Mouse (Mus musculus) liver, embryonic 15.5 days (tissue): ENCODE data around the gene Slc35f6. TPM values are rescaled to one million over a fixed set of nuclear protein-coding genes. Genes with fewer than 3 reads are reported as not detected.

Experiments used
- ATAC-seq: fragments of 200-750 bp; cut with Nextera tagmentation; 2 replicates; pipeline ENCODE4 v1.8.0; 2017; ENCODE audit warnings: moderate number of reproducible peaks, mild to moderate bottlenecking, moderate library complexity; ENCODE audit not compliant: insufficient read depth
- H3K27ac ChIP-seq: fragments of 300-500 bp; sonication (generic); replicated peaks from 2 replicates; pipeline ENCODE4 v1.5.1; 2015; ENCODE audit warnings: mild to moderate bottlenecking, inconsistent platforms
- H3K27me3 ChIP-seq: fragments of 300-500 bp; sonication (generic); 2 replicates; pipeline ENCODE4 v1.6.1; 2015; ENCODE audit warnings: mild to moderate bottlenecking, inconsistent platforms
- H3K36me3 ChIP-seq: fragments of 300-500 bp; sonication (generic); replicated peaks from 2 replicates; pipeline ENCODE4 v1.6.1; 2015; ENCODE audit warnings: moderate library complexity, mild to moderate bottlenecking, inconsistent platforms
- H3K4me1 ChIP-seq: fragments of 300-500 bp; sonication (generic); replicated peaks from 2 replicates; pipeline ENCODE4 v1.6.1; 2015; ENCODE audit warnings: inconsistent platforms
- H3K4me2 ChIP-seq: fragments of 300-500 bp; sonication (generic); 2 replicates; pipeline ENCODE4 v1.6.1; 2015; ENCODE audit warnings: moderate library complexity, mild to moderate bottlenecking, inconsistent platforms
- H3K4me3 ChIP-seq: fragments of 300-500 bp; sonication (generic); replicated peaks from 2 replicates; pipeline ENCODE4 v1.5.1; 2015; ENCODE audit warnings: mild to moderate bottlenecking, inconsistent platforms
- H3K9ac ChIP-seq: fragments of 300-500 bp; sonication (generic); 2 replicates; pipeline ENCODE4 v1.6.1; 2015; ENCODE audit warnings: moderate library complexity, mild to moderate bottlenecking, inconsistent platforms
- H3K9me3 ChIP-seq: fragments of 300-500 bp; sonication (generic); replicated peaks from 2 replicates; pipeline ENCODE4 v1.6.1; 2016; ENCODE audit warnings: inconsistent platforms
- WGBS: fragments of 180-500 bp; shearing (Covaris S2); methylation state at CpG from one replicate; pipeline ENCODE4 v1.1.7; 2015; ENCODE audit warnings: mixed read lengths; ENCODE audit not compliant: insufficient replicate concordance; 5-methylcytosine and 5-hydroxymethylcytosine counted together
- polyA plus RNA-seq: library from polyadenylated mRNA; unstranded; fragments of >200 nt; fragmentation: Nextera tagmentation; extraction: Ambion mirVana; gene quantifications from 2 replicates; pipeline ENCODE4 v1.2.1, GENCODE M21; 2015

Gene Slc35f6
- polyA plus RNA-seq, 1 experiment from 2014 or later, result 10.7 TPM

DNA sequence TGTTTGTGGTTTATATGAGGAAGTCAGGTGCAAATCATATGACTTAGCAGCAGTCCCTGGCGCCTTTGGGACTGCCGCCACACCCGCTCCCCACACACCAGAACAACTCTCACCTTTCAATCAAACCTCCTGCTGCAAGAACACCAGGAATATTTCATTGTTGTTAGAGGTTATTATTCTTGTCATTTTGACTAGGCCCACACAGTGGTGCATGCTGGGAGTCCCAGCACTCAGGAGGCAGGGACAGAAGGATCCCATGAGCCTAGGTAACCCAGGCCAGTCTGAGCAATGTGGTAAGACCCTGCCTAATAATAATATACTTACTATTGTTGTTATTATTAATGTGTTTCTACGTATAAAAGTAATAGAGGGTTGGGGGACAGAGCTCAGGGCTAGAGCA lies 35.2 kb upstream of the Slc35f6 start:
- 56% methylated on average over 4 of the region's 4 CpGs for WGBS
- Histone ChIP-seq H3K4me3 (no peak overlapping the region), H3K36me3 (no peaks in the 10 kb centered on the region), H3K27ac (no peak overlapping the region), H3K27me3 (no peaks in the 10 kb centered on the region), H3K4me1 (peaks cover 13% of the 10 kb centered on the region), H3K4me2 (no peak overlapping the region), H3K9me3 (no peaks in the 10 kb centered on the region), H3K9ac (no peak overlapping the region)
- ATAC-seq, result no peak

GRCm38 (mm10) chr5:30613242-30613641 lies 34.5 kb upstream of the Slc35f6 start:
- H3K4me3 ChIP-seq, result no peak overlapping the region
- no peak for ATAC-seq
- no peak overlapping the region for H3K27ac ChIP-seq
- H3K9me3 ChIP-seq, result no peaks in the 10 kb centered on the region
- no peak overlapping the region for H3K9ac ChIP-seq
- 58% methylated on average over 8 of the region's 8 CpGs for WGBS
- no peaks in the 10 kb centered on the region for H3K36me3 ChIP-seq
- peaks cover 20% of the 10 kb centered on the region for H3K4me1 ChIP-seq
- no peaks in the 10 kb centered on the region for H3K27me3 ChIP-seq
- H3K4me2 ChIP-seq, result no peak overlapping the region

- no peak overlapping the region for H3K9ac ChIP-seq
- H3K4me1 ChIP-seq, result peaks cover 23% of the 10 kb centered on the region
- no peaks in the 10 kb centered on the region for H3K36me3 ChIP-seq
- no peak overlapping the region for H3K27ac ChIP-seq
- no peaks in the 10 kb centered on the region for H3K9me3 ChIP-seq
- peaks cover 3% of the 10 kb centered on the region for H3K27me3 ChIP-seq
- peak; percentile 36; the same call in 1 of the 2 replicates for ATAC-seq
- H3K4me2 ChIP-seq, result no peak overlapping the region
- 33% methylated on average over 1 of the region's 1 CpGs for WGBS
- no peak overlapping the region for H3K4me3 ChIP-seq
Measured at GRCm38 (mm10) chr5:30614221-30614620, 33.5 kb upstream of the Slc35f6 start.

GRCm38 (mm10) chr5:30615416-30615815 lies 32.3 kb upstream of the Slc35f6 start:
- Histone ChIP-seq H3K4me2 (peak overlapping the region; percentile 33; the same call in 1 of the 2 replicates), H3K4me1 (peaks cover 23% of the 10 kb centered on the region), H3K27ac (no peak overlapping the region), H3K27me3 (peaks cover 11% of the 10 kb centered on the region), H3K9ac (no peak overlapping the region), H3K9me3 (no peaks in the 10 kb centered on the region), H3K4me3 (no peak overlapping the region), H3K36me3 (no peaks in the 10 kb centered on the region)
- peak; percentile 53 for ATAC-seq
- WGBS, result 41% methylated on average over 6 of the region's 6 CpGs

GRCm38 (mm10) chr5:30615819-30616218 lies 31.9 kb upstream of the Slc35f6 start:
- 58% methylated on average over 4 of the region's 4 CpGs for WGBS

GRCm38 (mm10) chr5:30616644-30617043 lies 31.1 kb upstream of the Slc35f6 start:
- ATAC-seq, result no peak
- peaks cover 23% of the 10 kb centered on the region for H3K27me3 ChIP-seq
- peaks cover 23% of the 10 kb centered on the region for H3K4me1 ChIP-seq
- H3K36me3 ChIP-seq, result no peaks in the 10 kb centered on the region
- WGBS, result 18% methylated on average over 3 of the region's 3 CpGs
- no peak overlapping the region for H3K4me2 ChIP-seq
- H3K27ac ChIP-seq, result no peak overlapping the region
- H3K9ac ChIP-seq, result no peak overlapping the region
- H3K4me3 ChIP-seq, result no peak overlapping the region
- H3K9me3 ChIP-seq, result no peaks in the 10 kb centered on the region

More at GRCm38 (mm10) chr5:30615819-30616218, 31.9 kb upstream of the Slc35f6 start:
- H3K36me3 ChIP-seq, result no peaks in the 10 kb centered on the region
- no peaks in the 10 kb centered on the region for H3K9me3 ChIP-seq
- H3K4me3 ChIP-seq, result no peak overlapping the region
- no peak overlapping the region for H3K27ac ChIP-seq
- peaks cover 15% of the 10 kb centered on the region for H3K27me3 ChIP-seq
- H3K9ac ChIP-seq, result no peak overlapping the region
- H3K4me2 ChIP-seq, result no peak overlapping the region
- H3K4me1 ChIP-seq, result peaks cover 23% of the 10 kb centered on the region
- ATAC-seq, result no peak

GRCm38 (mm10) chr5:30617357-30617756 lies 30.4 kb upstream of the Slc35f6 start:
- no peak for ATAC-seq
- H3K36me3 ChIP-seq, result no peaks in the 10 kb centered on the region
- peaks cover 30% of the 10 kb centered on the region for H3K27me3 ChIP-seq
- 0 out of 2 replicates have a peak overlapping the region, but pooled peaks have one; percentile 4 for H3K4me2 ChIP-seq
- no peak overlapping the region for H3K4me3 ChIP-seq
- 9% methylated on average over 3 of the region's 3 CpGs for WGBS
- H3K4me1 ChIP-seq, result peaks cover 29% of the 10 kb centered on the region
- no peak overlapping the region for H3K27ac ChIP-seq
- no peak overlapping the region for H3K9ac ChIP-seq
- H3K9me3 ChIP-seq, result no peaks in the 10 kb centered on the region

- H3K4me1 ChIP-seq, result peaks cover 34% of the 10 kb centered on the region
Measured at GRCm38 (mm10) chr5:30617851-30618250, 29.9 kb upstream of the Slc35f6 start.

GRCm38 (mm10) chr5:30618376-30619003 lies 29.2 kb upstream of the Slc35f6 start:
- no peaks in the 10 kb centered on the region for H3K9me3 ChIP-seq
- ATAC-seq, result no peak

More at GRCm38 (mm10) chr5:30617851-30618250, 29.9 kb upstream of the Slc35f6 start:
- no peaks in the 10 kb centered on the region for H3K36me3 ChIP-seq
- 28% methylated on average over 11 of the region's 11 CpGs for WGBS
- peak; percentile 45 for ATAC-seq
- no peak overlapping the region for H3K9ac ChIP-seq
- no peak overlapping the region for H3K27ac ChIP-seq
- no peak overlapping the region for H3K4me3 ChIP-seq
- no peaks in the 10 kb centered on the region for H3K9me3 ChIP-seq
- H3K4me2 ChIP-seq, result 0 out of 2 replicates have a peak overlapping the region, but pooled peaks have one; percentile 4
- peaks cover 35% of the 10 kb centered on the region for H3K27me3 ChIP-seq

DNA sequence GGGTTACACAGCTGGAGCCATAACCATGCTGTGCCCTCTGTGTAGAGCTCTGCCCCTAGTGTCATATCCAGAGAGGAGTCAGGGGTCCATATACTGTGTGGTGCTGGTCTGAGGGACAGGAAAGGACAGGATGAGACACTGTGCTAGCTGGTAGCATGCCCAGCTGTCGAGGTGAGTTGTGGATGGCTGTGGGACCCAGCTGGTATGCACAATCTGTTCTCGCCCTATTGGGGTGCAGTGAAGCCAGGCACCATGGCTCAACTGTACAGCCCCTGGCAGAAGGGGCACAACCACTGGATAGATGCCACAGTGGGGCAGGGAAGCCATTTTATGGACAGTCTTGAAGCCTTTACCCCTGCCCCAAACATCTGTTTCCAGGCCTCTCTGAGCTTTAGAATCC lies 28.5 kb upstream of the Slc35f6 start:
- H3K27me3 ChIP-seq, result peaks cover 49% of the 10 kb centered on the region
- WGBS, result 46% methylated on average over 2 of the region's 2 CpGs
- peaks cover 35% of the 10 kb centered on the region for H3K4me1 ChIP-seq
- no peak for ATAC-seq
- H3K27ac ChIP-seq, result no peak overlapping the region
- H3K9ac ChIP-seq, result no peak overlapping the region
- no peaks in the 10 kb centered on the region for H3K9me3 ChIP-seq
- no peaks in the 10 kb centered on the region for H3K36me3 ChIP-seq
- no peak overlapping the region for H3K4me3 ChIP-seq
- H3K4me2 ChIP-seq, result no peak overlapping the region

More at GRCm38 (mm10) chr5:30618376-30619003, 29.2 kb upstream of the Slc35f6 start:
- H3K4me3 ChIP-seq, result no peak overlapping the region
- H3K27ac ChIP-seq, result no peak overlapping the region
- H3K9ac ChIP-seq, result no peak overlapping the region
- no peaks in the 10 kb centered on the region for H3K36me3 ChIP-seq
- peaks cover 35% of the 10 kb centered on the region for H3K4me1 ChIP-seq
- peaks cover 42% of the 10 kb centered on the region for H3K27me3 ChIP-seq
- no peak overlapping the region for H3K4me2 ChIP-seq
- WGBS, result 59% methylated on average over 8 of the region's 8 CpGs

GRCm38 (mm10) chr5:30620567-30620966 lies 27.2 kb upstream of the Slc35f6 start:
- no peak overlapping the region for H3K4me2 ChIP-seq
- ATAC-seq, result no peak
- peaks cover 23% of the 10 kb centered on the region for H3K4me1 ChIP-seq

More at GRCm38 (mm10) chr5:30620567-30620966, 27.2 kb upstream of the Slc35f6 start:
- no peaks in the 10 kb centered on the region for H3K36me3 ChIP-seq
- H3K27me3 ChIP-seq, result peaks cover 55% of the 10 kb centered on the region
- H3K9ac ChIP-seq, result no peak overlapping the region
- 90% methylated on average over 20 of the region's 20 CpGs for WGBS
- no peak overlapping the region for H3K4me3 ChIP-seq
- H3K27ac ChIP-seq, result no peak overlapping the region
- no peaks in the 10 kb centered on the region for H3K9me3 ChIP-seq
